Mouse (Mus musculus) erythroblast, embryonic 14.5 days (primary cell): ENCODE measurements around the gene 1110008L16Rik.

Experiments
- GATA1 ChIP-seq: IDR thresholded peaks from 2 replicates; pipeline ENCODE4 v1.6.1; 2012; ENCODE audit warnings: low read length, inconsistent platforms, mixed read lengths
- TAL1 ChIP-seq: IDR thresholded peaks from 3 replicates; pipeline ENCODE4 v1.6.1; 2012; ENCODE audit warnings: low read length, inconsistent platforms, mixed read lengths

DNA sequence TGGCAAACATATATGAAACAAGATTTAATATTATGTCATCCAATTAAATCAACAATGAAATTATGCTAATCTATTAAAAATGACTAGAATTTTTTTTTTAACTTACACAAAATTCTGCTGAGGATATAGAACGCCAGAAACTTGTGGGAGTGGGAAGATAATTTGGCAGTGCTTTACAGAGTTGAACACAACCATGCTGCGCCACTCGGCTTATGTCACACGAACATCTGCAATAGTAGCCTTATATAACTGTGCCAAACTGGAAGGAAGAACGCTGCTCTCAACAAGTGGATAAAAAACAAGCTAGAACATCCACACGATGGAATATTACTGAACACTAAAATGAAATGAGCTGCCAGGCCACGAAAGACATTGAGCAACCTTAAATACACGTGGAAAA lies 129.8 kb downstream of the 1110008L16Rik start:
- TF ChIP-seq GATA1 (no peak), TAL1 (no peak)
